Mouse (Mus musculus): ENCODE results near the gene Slc26a10.

GRCm38 (mm10) chr10:127166404-127166715, 14.1 kb downstream of the Slc26a10 start:
- TF ChIP-seq POLR2A (IDR thresholded peaks at IDR 0.05; ENCODE audit: low read depth, low read length) (no peak), CTCF (IDR thresholded peaks at IDR 0.05; ENCODE audit: extremely low read depth, insufficient read depth, insufficient read length, insufficient replicate concordance) (no peak)
